Mouse (Mus musculus): ENCODE measurements around the gene Angel1. TPM values are rescaled to one million over a fixed set of nuclear protein-coding genes. Genes with fewer than 3 reads are reported as not detected.

The Angel1 gene
- total and polyA plus RNA-seq, 3 experiments: 2.7 to 6.1 (median 3.5) TPM

GRCm38 (mm10) chr12:86693389-86693788, 32.9 kb downstream of the Angel1 start:
- no peak for DNase-seq
- peaks cover 13% of the 10 kb centered on the region for H3K4me1 ChIP-seq (ENCODE audit: control insufficient read depth, insufficient read depth, low read length)
- intact Hi-C loops (cut with DNase I): no loop called here
- no peak overlapping the region for H3K27ac ChIP-seq
- no peaks in the 10 kb centered on the region for H3K79me2 ChIP-seq (replicated peaks; ENCODE audit: control insufficient read depth, insufficient read depth, low read length)
- no peaks in the 10 kb centered on the region for H3K27me3 ChIP-seq (ENCODE audit: control insufficient read depth, insufficient read depth, low read length)
- H3K36me3 ChIP-seq (ENCODE audit: control insufficient read depth, insufficient read depth, low read length): no peaks in the 10 kb centered on the region
- TF ChIP-seq EP300 (IDR thresholded peaks at IDR 0.05; ENCODE audit: insufficient read depth, low read depth, low read length): no peak
- TF ChIP-seq POLR2A (IDR thresholded peaks at IDR 0.05; ENCODE audit: insufficient read depth, low read depth, low read length): no peak
- no peak for TF ChIP-seq CTCF (IDR thresholded peaks at IDR 0.05)
- H3K4me3 ChIP-seq: no peak overlapping the region
- no peak overlapping the region for H3K9ac ChIP-seq (ENCODE audit: low read depth, low read length)

GRCm38 (mm10) chr12:86692471-86693356, 33.5 kb downstream of the Angel1 start:
- 48% methylated on average over 5 of the region's 5 CpGs for WGBS
- intact Hi-C loops (cut with DNase I): no loop called here
- TF ChIP-seq POLR2A (IDR thresholded peaks at IDR 0.05; ENCODE audit: insufficient read depth, low read depth, low read length) (no peak), EP300 (IDR thresholded peaks at IDR 0.05; ENCODE audit: insufficient read depth, low read depth, low read length) (no peak), CTCF (IDR thresholded peaks at IDR 0.05) (no peak)
- no peak overlapping the region for H3K9ac ChIP-seq (ENCODE audit: low read depth, low read length)
- peak overlapping the region; percentile 6; the same call in 1 of the 2 replicates for H3K27ac ChIP-seq
- no peak overlapping the region for H3K4me3 ChIP-seq
- peaks cover 14% of the 10 kb centered on the region for H3K4me1 ChIP-seq (ENCODE audit: control insufficient read depth, insufficient read depth, low read length)
- no peaks in the 10 kb centered on the region for H3K27me3 ChIP-seq (ENCODE audit: control insufficient read depth, insufficient read depth, low read length)
- no peaks in the 10 kb centered on the region for H3K79me2 ChIP-seq (replicated peaks; ENCODE audit: control insufficient read depth, insufficient read depth, low read length)
- no peaks in the 10 kb centered on the region for H3K36me3 ChIP-seq (ENCODE audit: control insufficient read depth, insufficient read depth, low read length)
- peak; percentile 64 to 66 for DNase-seq

DNA sequence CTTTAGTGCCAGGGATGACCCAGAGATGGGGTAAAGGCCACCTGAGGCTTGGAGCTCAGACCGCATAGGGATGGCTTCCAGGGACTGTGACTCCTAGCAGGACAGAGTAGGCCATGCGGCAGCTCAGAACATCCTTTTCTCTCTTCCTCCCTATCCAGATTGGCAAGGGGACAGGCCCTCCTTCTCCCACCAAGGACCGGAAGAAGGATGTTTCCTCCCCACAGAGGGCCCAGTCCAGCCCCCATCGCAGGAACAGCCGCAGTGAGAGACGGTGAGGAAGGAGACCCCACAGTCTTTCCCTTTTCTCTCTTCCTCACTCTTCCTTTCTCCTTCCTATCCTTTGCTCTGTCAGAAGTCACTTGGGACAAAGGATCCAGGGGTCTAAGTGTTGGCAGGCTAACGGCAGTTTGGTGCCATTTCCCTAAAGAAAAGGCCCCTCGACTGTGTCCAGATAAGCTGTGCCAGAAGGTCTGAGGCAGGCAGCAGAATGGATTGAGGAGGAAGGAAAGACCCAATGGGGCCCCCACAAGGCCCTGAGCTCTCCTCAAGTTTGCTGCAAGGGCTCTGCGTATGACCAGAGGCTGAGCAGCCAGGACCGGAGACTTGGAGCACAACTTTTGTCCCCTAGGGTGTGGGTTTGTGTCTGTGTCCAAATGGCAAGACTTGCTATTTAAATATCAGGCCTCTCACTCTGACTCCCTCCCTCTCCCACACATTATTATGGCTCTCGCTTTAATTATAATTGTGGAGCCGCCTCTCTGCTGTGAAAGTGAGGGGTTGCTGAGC, 35.4 kb downstream of the Angel1 start:
- Histone ChIP-seq H3K27ac (peak overlapping the region; percentile 49), H3K9ac (ENCODE audit: low read depth, low read length) (peak overlapping the region; percentile 21), H3K4me3 (no peak overlapping the region), H3K79me2 (replicated peaks; ENCODE audit: control insufficient read depth, insufficient read depth, low read length) (no peaks in the 10 kb centered on the region), H3K27me3 (ENCODE audit: control insufficient read depth, insufficient read depth, low read length) (no peaks in the 10 kb centered on the region), H3K4me1 (ENCODE audit: control insufficient read depth, insufficient read depth, low read length) (peaks cover 21% of the 10 kb centered on the region), H3K36me3 (ENCODE audit: control insufficient read depth, insufficient read depth, low read length) (no peaks in the 10 kb centered on the region)
- WGBS: 38% methylated on average over 12 of the region's 12 CpGs
- intact Hi-C loops (cut with DNase I): no loop called here
- TF ChIP-seq POLR2A (IDR thresholded peaks at IDR 0.05; ENCODE audit: insufficient read depth, low read depth, low read length) (0 out of 2 replicates have a peak, but pooled peaks have one; percentile 12), CTCF (IDR thresholded peaks at IDR 0.05) (no peak)
- DNase-seq: peak; percentile 32 to 41

DNA sequence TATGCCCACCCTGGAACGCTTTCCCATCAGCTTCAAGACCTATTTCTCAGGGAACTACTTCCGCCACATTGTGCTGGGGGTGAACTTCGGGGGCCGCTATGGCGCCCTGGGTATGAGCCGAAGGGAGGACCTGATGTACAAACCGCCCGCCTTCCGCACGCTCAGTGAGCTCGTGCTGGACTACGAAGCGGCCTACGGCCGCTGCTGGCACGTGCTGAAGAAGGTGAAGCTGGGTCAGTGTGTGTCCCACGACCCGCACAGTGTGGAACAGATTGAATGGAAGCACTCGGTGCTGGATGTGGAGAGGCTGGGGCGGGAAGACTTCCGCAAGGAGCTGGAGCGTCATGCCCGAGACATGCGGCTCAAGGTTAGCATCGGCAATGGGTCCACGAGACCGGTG, 37.3 kb downstream of the Angel1 start:
- TF ChIP-seq CTCF (IDR thresholded peaks at IDR 0.05) (no peak), POLR2A (IDR thresholded peaks at IDR 0.05; ENCODE audit: insufficient read depth, low read depth, low read length) (no peak)
- intact Hi-C loops (cut with DNase I): loop anchor here (5.0 kb wide), 1 partner anchor 37 kb away; no protein-coding TSS in a partner anchor
- Histone ChIP-seq H3K27me3 (ENCODE audit: control insufficient read depth, insufficient read depth, low read length) (no peaks in the 10 kb centered on the region), H3K4me1 (ENCODE audit: control insufficient read depth, insufficient read depth, low read length) (peaks cover 23% of the 10 kb centered on the region), H3K27ac (no peak overlapping the region), H3K9ac (ENCODE audit: low read depth, low read length) (no peak overlapping the region), H3K79me2 (replicated peaks; ENCODE audit: control insufficient read depth, insufficient read depth, low read length) (no peaks in the 10 kb centered on the region), H3K4me3 (no peak overlapping the region), H3K36me3 (ENCODE audit: control insufficient read depth, insufficient read depth, low read length) (no peaks in the 10 kb centered on the region)
- no peak for DNase-seq
- 96% methylated on average over 27 of the region's 27 CpGs for WGBS

- Histone ChIP-seq H3K27me3 (ENCODE audit: control insufficient read depth, insufficient read depth, low read length) (no peaks in the 10 kb centered on the region), H3K4me1 (ENCODE audit: control insufficient read depth, insufficient read depth, low read length) (peaks cover 26% of the 10 kb centered on the region), H3K4me3 (no peak overlapping the region), H3K27ac (peak overlapping the region; percentile 66), H3K9ac (ENCODE audit: low read depth, low read length) (no peak overlapping the region), H3K79me2 (replicated peaks; ENCODE audit: control insufficient read depth, insufficient read depth, low read length) (no peaks in the 10 kb centered on the region), H3K36me3 (ENCODE audit: control insufficient read depth, insufficient read depth, low read length) (no peaks in the 10 kb centered on the region)
- no peak for TF ChIP-seq POLR2A (IDR thresholded peaks at IDR 0.05; ENCODE audit: insufficient read depth, low read depth, low read length)
- WGBS: 55% methylated on average over 4 of the region's 4 CpGs
- intact Hi-C loops (cut with DNase I): loop anchor here (5.0 kb wide), 1 partner anchor 36 kb away; no protein-coding TSS in a partner anchor
- DNase-seq: peak; percentile 48 to 49
These were observed 38.2 kb downstream of the Angel1 start for GRCm38 (mm10) chr12:86687971-86688573.

Data from heart, adult 2 months (tissue).